Mouse (Mus musculus) myocyte (in vitro differentiated cells): ENCODE data around the gene Gga1. TPM values are rescaled to one million over a fixed set of nuclear protein-coding genes. Genes with fewer than 3 reads are reported as not detected.

Experiments used
- H3K27me3 ChIP-seq: one replicate; pipeline ENCODE4 v1.6.1; 2011; ENCODE audit not compliant: control insufficient read depth, insufficient read depth, insufficient read length
- H3K36me3 ChIP-seq: one replicate; pipeline ENCODE4 v1.6.1; 2011; ENCODE audit not compliant: control insufficient read depth, insufficient read depth
- H3K4me2 ChIP-seq: one replicate; pipeline ENCODE4 v1.6.1; 2011; ENCODE audit warnings: low read depth, control low read depth
- H3K4me3 ChIP-seq: one replicate; pipeline ENCODE4 v1.5.1; 2011; ENCODE audit warnings: mild to moderate bottlenecking, control low read depth, moderate library complexity
- H3K79me2 ChIP-seq: one replicate; pipeline ENCODE4 v1.6.1; 2011; ENCODE audit not compliant: control insufficient read depth, insufficient read depth
- H3ac ChIP-seq: one replicate; pipeline ENCODE4 v1.6.1; 2011; ENCODE audit not compliant: control insufficient read depth, insufficient read length
- CEBPB ChIP-seq: IDR thresholded peaks from 2 replicates; pipeline ENCODE4 v1.6.1; 2011; ENCODE audit warnings: mild to moderate bottlenecking, moderate library complexity; ENCODE audit not compliant: poor library complexity, insufficient read depth, severe bottlenecking
- E2F4 ChIP-seq: IDR thresholded peaks from one replicate; pipeline ENCODE4 v1.6.1; 2011; ENCODE audit warnings: mild to moderate bottlenecking, control low read depth, moderate library complexity; ENCODE audit not compliant: insufficient read depth
- MAX ChIP-seq: IDR thresholded peaks from one replicate; pipeline ENCODE4 v1.6.1; 2011; ENCODE audit warnings: low read depth, mild to moderate bottlenecking, control low read depth
- MYOD1 ChIP-seq, 3 experiments: IDR thresholded peaks; one replicate each; pipeline ENCODE4 v1.6.1; 2011; ENCODE audit warnings: control low read depth in 2 of 3, low read depth in 2 of 3, mild to moderate bottlenecking in 2 of 3, moderate library complexity in 1 of 3; ENCODE audit not compliant: insufficient read length in 2 of 3, control insufficient read depth in 1 of 3
- MYOG ChIP-seq, 3 experiments: IDR thresholded peaks; one replicate each; pipeline ENCODE4 v1.6.1; 2011; ENCODE audit warnings: control low read depth in 2 of 3, low read depth in 2 of 3, mild to moderate bottlenecking in 2 of 3; ENCODE audit not compliant: insufficient read length in 2 of 3, control insufficient read depth in 1 of 3, insufficient read depth in 1 of 3
- POLR2A ChIP-seq: IDR thresholded peaks from one replicate; pipeline ENCODE4 v1.6.1; 2011; ENCODE audit warnings: low read depth, mild to moderate bottlenecking, control low read depth, moderate library complexity; ENCODE audit not compliant: insufficient read length
- POLR2AphosphoS2 ChIP-seq: IDR thresholded peaks from one replicate; pipeline ENCODE4 v1.6.1; 2011; ENCODE audit warnings: low read depth, control low read depth; ENCODE audit not compliant: insufficient read length
- REST ChIP-seq: IDR thresholded peaks from one replicate; pipeline ENCODE4 v1.6.1; 2011; ENCODE audit warnings: mild to moderate bottlenecking, control low read depth, moderate library complexity; ENCODE audit not compliant: insufficient read depth, insufficient read length
- SRF ChIP-seq: IDR thresholded peaks from one replicate; pipeline ENCODE4 v1.6.1; 2011; ENCODE audit warnings: low read depth; ENCODE audit not compliant: control insufficient read depth, insufficient read length
- TCF12 ChIP-seq: IDR thresholded peaks from one replicate; pipeline ENCODE4 v1.6.1; 2011; ENCODE audit warnings: mild to moderate bottlenecking, control low read depth; ENCODE audit not compliant: poor library complexity, insufficient read depth, severe bottlenecking
- TCF3 ChIP-seq: IDR thresholded peaks from one replicate; pipeline ENCODE4 v1.6.1; 2011; ENCODE audit warnings: low read depth, control low read depth; ENCODE audit not compliant: insufficient read length
- USF1 ChIP-seq: IDR thresholded peaks from one replicate; pipeline ENCODE4 v1.6.1; 2011; ENCODE audit warnings: low read depth, mild to moderate bottlenecking, control low read depth, moderate library complexity
- polyA plus RNA-seq: library from polyadenylated mRNA; unstranded; fragments of >200 nt; fragmentation: generic; extraction: Trizol; gene quantifications from one replicate; pipeline ENCODE4 v1.2.1, GENCODE M21; 2012; ENCODE audit warnings: missing spikeins

Gene Gga1
- polyA plus RNA-seq, 1 experiment: 89.3 TPM

GRCm38 (mm10) chr15:78934784-78935320 is 57.9 kb downstream of the Gga1 start, which contains the start of gene Nol12:
Gene Nol12, plus strand, starts transcription at chr15:78934933.
- H3K79me2 ChIP-seq: peaks cover 14% of the 10 kb centered on the region
- TF ChIP-seq POLR2AphosphoS2: peak; percentile 87
- TF ChIP-seq CEBPB: peak; percentile 60; the same call in 1 of the 2 replicates
- no peak for TF ChIP-seq SRF
- TF ChIP-seq REST: no peak
- TF ChIP-seq MAX: peak; percentile 86
- peak; percentile 86 for TF ChIP-seq POLR2A
- peak in 1 of 3 experiments; percentile 27 for TF ChIP-seq MYOD1 (IDR thresholded peaks at IDR 0.05; ENCODE audit: control insufficient read depth in 1 of 3, insufficient read length in 2 of 3, low read depth in 2 of 3)
- peak within 1 kb of the TSS; percentile 100 for H3K4me2 ChIP-seq
- H3ac ChIP-seq: peak within 1 kb of the TSS; percentile 26
- H3K36me3 ChIP-seq: peaks cover 19% of the 10 kb centered on the region
- peak within 1 kb of the TSS; percentile 85 for H3K4me3 ChIP-seq
- no peaks in the 10 kb centered on the region for H3K27me3 ChIP-seq

- Histone ChIP-seq H3K36me3 (peaks cover 24% of the 10 kb centered on the region), H3ac (no peak overlapping the region), H3K79me2 (peaks cover 14% of the 10 kb centered on the region), H3K4me3 (peak overlapping the region; percentile 85), H3K4me2 (peak overlapping the region; percentile 100), H3K27me3 (no peaks in the 10 kb centered on the region)
- TF ChIP-seq MAX: no peak
- TF ChIP-seq POLR2A: no peak
- TF ChIP-seq POLR2AphosphoS2: no peak
- TF ChIP-seq TCF12: no peak
- TF ChIP-seq CEBPB: no peak
- no peak for TF ChIP-seq REST
- no peak for TF ChIP-seq MYOG (IDR thresholded peaks at IDR 0.05; ENCODE audit: control insufficient read depth in 1 of 3, insufficient read depth in 1 of 3, insufficient read length in 2 of 3, low read depth in 2 of 3)
- TF ChIP-seq USF1: no peak
- no peak for TF ChIP-seq TCF3
- no peak for TF ChIP-seq MYOD1 (IDR thresholded peaks at IDR 0.05; ENCODE audit: control insufficient read depth in 1 of 3, insufficient read length in 2 of 3, low read depth in 2 of 3)
- TF ChIP-seq E2F4: no peak
- TF ChIP-seq SRF: no peak
Observed at GRCm38 (mm10) chr15:78936403-78936802, 59.4 kb downstream of the Gga1 start.

GRCm38 (mm10) chr15:78937311-78937710 is 60.3 kb downstream of the Gga1 start:
- Histone ChIP-seq H3K4me2 (no peak overlapping the region), H3K36me3 (peaks cover 26% of the 10 kb centered on the region), H3K79me2 (peaks cover 14% of the 10 kb centered on the region), H3ac (no peak overlapping the region), H3K4me3 (no peak overlapping the region), H3K27me3 (no peaks in the 10 kb centered on the region)
- TF ChIP-seq CEBPB: no peak
- no peak for TF ChIP-seq TCF12
- TF ChIP-seq TCF3: no peak
- no peak for TF ChIP-seq SRF
- no peak for TF ChIP-seq MAX
- TF ChIP-seq POLR2A: no peak
- TF ChIP-seq REST: no peak
- no peak for TF ChIP-seq POLR2AphosphoS2
- TF ChIP-seq MYOD1 (IDR thresholded peaks at IDR 0.05; ENCODE audit: control insufficient read depth in 1 of 3, insufficient read length in 2 of 3, low read depth in 2 of 3): no peak
- no peak for TF ChIP-seq USF1
- no peak for TF ChIP-seq MYOG (IDR thresholded peaks at IDR 0.05; ENCODE audit: control insufficient read depth in 1 of 3, insufficient read depth in 1 of 3, insufficient read length in 2 of 3, low read depth in 2 of 3)
- TF ChIP-seq E2F4: no peak

- H3K4me3 ChIP-seq: no peak overlapping the region
- H3K79me2 ChIP-seq: peaks cover 14% of the 10 kb centered on the region
- no peak overlapping the region for H3K4me2 ChIP-seq
- TF ChIP-seq CEBPB (no peak), MAX (no peak), POLR2AphosphoS2 (no peak)
- H3K36me3 ChIP-seq: peaks cover 26% of the 10 kb centered on the region
- no peak overlapping the region for H3ac ChIP-seq
- H3K27me3 ChIP-seq: no peaks in the 10 kb centered on the region
Observed at GRCm38 (mm10) chr15:78937963-78938362, 61.0 kb downstream of the Gga1 start.

- Histone ChIP-seq H3K36me3 (peaks cover 26% of the 10 kb centered on the region), H3K4me2 (no peak overlapping the region), H3K4me3 (no peak overlapping the region), H3K27me3 (no peaks in the 10 kb centered on the region), H3ac (no peak overlapping the region), H3K79me2 (peaks cover 12% of the 10 kb centered on the region)
- no peak for TF ChIP-seq SRF
- no peak for TF ChIP-seq POLR2AphosphoS2
- TF ChIP-seq MYOD1 (IDR thresholded peaks at IDR 0.05; ENCODE audit: control insufficient read depth in 1 of 3, insufficient read length in 2 of 3, low read depth in 2 of 3): no peak
- no peak for TF ChIP-seq REST
- no peak for TF ChIP-seq TCF3
- TF ChIP-seq CEBPB: no peak
- no peak for TF ChIP-seq TCF12
- no peak for TF ChIP-seq POLR2A
- no peak for TF ChIP-seq MYOG (IDR thresholded peaks at IDR 0.05; ENCODE audit: control insufficient read depth in 1 of 3, insufficient read depth in 1 of 3, insufficient read length in 2 of 3, low read depth in 2 of 3)
- TF ChIP-seq MAX: no peak
- no peak for TF ChIP-seq USF1
Observed at GRCm38 (mm10) chr15:78940325-78940724, 63.3 kb downstream of the Gga1 start.
